Mouse (Mus musculus) heart, postnatal 0 days (tissue): Measurements from ENCODE around the gene Pcsk6.

Experiments
- CTCF ChIP-seq: IDR thresholded peaks from 2 replicates; pipeline ENCODE4 v1.5.1; 2016; ENCODE audit warnings: antibody characterized with exemption, control low read depth, low read depth
- EP300 ChIP-seq: IDR thresholded peaks from 2 replicates; pipeline ENCODE4 v1.6.1; 2016; ENCODE audit warnings: antibody characterized with exemption, low read depth

DNA sequence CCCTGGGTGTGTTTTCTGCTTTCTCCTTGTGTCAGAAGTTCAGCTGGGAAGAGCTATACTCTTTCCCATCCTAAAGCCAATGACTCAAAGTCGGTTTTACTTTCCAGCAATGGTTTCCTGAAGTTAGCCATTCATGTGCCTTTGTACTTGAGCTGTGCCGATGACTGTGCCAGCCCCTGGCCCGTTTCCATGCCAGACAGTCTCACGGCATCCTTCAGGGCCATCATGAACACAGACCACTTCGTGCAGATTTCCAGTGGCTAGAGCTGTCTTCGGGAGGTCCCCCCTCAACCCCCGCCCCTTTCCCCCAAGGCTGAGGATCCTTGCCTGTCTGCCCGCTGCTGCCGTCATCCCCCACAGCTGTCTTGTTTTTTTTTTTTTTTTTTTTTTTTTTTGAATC lies 17.8 kb downstream of the Pcsk6 start:
- TF ChIP-seq EP300 (no peak), CTCF (no peak)
